Mouse (Mus musculus) E14TG2a.4 (cell line): ENCODE results near the gene Zcwpw1.

Experiments used
- H3K27me3 ChIP-seq: 2 replicates; pipeline ENCODE4 v1.6.1; 2014; ENCODE audit warnings: low read length, control low read depth; ENCODE audit not compliant: insufficient read depth
- H3K36me3 ChIP-seq: 2 replicates; pipeline ENCODE4 v1.6.1; 2014; ENCODE audit warnings: low read length, control low read depth; ENCODE audit not compliant: insufficient read depth
- H3K4me1 ChIP-seq: replicated peaks from 2 replicates; pipeline ENCODE4 v1.6.1; 2014; ENCODE audit warnings: low read depth, low read length, control low read depth
- H3K4me3 ChIP-seq: replicated peaks from 2 replicates; pipeline ENCODE4 v1.5.1; 2014; ENCODE audit warnings: mild to moderate bottlenecking, low read length
- H3K9me3 ChIP-seq: 2 replicates; pipeline ENCODE4 v1.6.1; 2014; ENCODE audit warnings: low read length, control low read depth
- CTCF ChIP-seq: conservative IDR thresholded peaks from 2 replicates; pipeline ENCODE4 v1.5.1; 2014; ENCODE audit warnings: low read length
- NANOG ChIP-seq: IDR thresholded peaks from 2 replicates; pipeline ENCODE4 v1.6.1; 2014; ENCODE audit warnings: borderline replicate concordance, low read length, mixed read lengths
- POU5F1 ChIP-seq: IDR thresholded peaks from 2 replicates; pipeline ENCODE4 v1.6.1; 2014; ENCODE audit warnings: low read length, borderline replicate concordance

Gene Zcwpw1

GRCm38 (mm10) chr5:137787151-137787928 is at the start of gene Zcwpw1, which contains the start of gene Mepce:
Zcwpw1 (plus strand) TSS chr5:137787798.
Mepce (minus strand) TSS chr5:137787655.
- H3K4me1 ChIP-seq, result peaks cover 41% of the 10 kb centered on the region
- H3K9me3 ChIP-seq, result no peaks in the 10 kb centered on the region
- peaks cover 7% of the 10 kb centered on the region for H3K27me3 ChIP-seq
- peak within 1 kb of the TSS; percentile 94 for H3K4me3 ChIP-seq
- peaks cover 30% of the 10 kb centered on the region for H3K36me3 ChIP-seq
- no peak for TF ChIP-seq CTCF
- TF ChIP-seq POU5F1, result peak; percentile 27; the same call in 1 of the 2 replicates
- 0 out of 2 replicates have a peak, but pooled peaks have one; percentile 9 for TF ChIP-seq NANOG

DNA sequence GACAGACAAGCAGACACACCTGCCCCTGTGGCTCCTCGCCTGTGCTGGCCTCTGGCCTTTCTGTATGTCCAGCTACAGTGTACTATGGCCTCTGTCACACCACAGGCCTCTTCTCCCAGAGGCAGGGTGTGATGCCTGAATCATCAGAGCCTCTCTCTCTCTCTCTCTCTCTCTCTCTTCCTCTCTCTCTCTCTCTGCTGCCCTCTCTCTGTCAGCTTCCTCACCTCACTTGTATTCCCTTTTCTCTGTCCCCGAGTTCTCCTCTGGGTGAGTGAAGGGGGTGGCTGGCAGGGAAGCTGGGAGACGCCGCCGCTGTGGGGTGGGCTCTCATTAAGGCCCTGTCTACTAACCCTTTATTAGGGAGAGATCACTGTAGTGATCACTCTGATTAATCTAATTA is 49.1 kb upstream of the Zcwpw1 start:
- TF ChIP-seq POU5F1 (no peak), CTCF (no peak), NANOG (no peak)

DNA sequence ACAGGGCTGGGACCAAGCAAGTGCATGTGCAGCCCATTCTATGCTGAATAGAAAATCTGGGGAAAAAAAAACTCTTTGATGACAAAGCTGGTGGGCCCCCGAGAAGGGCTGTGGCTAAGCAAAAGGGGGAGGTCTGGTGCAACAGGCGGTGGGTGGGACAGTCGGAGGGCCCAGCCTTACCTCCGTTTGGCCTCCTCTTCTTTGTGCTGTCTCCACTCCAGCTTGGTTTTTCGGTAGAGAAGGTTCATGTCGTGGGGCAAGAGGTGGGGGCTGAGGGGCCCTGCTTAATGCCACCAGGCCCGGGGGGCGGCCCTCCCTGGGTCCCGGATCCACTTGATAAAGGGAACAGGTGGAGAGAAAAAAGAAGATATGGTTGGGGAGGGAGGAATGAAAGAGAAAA is 48.1 kb upstream of the Zcwpw1 start:
- Histone ChIP-seq H3K27me3 (no peaks in the 10 kb centered on the region), H3K36me3 (peaks cover 22% of the 10 kb centered on the region), H3K9me3 (no peaks in the 10 kb centered on the region), H3K4me1 (peaks cover 72% of the 10 kb centered on the region), H3K4me3 (no peak overlapping the region)
- TF ChIP-seq NANOG, result no peak
- no peak for TF ChIP-seq POU5F1
- no peak for TF ChIP-seq CTCF

More for the DNA sequence above, 49.1 kb upstream of the Zcwpw1 start:
- Histone ChIP-seq H3K36me3 (peaks cover 25% of the 10 kb centered on the region), H3K4me3 (no peak overlapping the region), H3K9me3 (no peaks in the 10 kb centered on the region), H3K4me1 (peaks cover 77% of the 10 kb centered on the region), H3K27me3 (no peaks in the 10 kb centered on the region)

DNA sequence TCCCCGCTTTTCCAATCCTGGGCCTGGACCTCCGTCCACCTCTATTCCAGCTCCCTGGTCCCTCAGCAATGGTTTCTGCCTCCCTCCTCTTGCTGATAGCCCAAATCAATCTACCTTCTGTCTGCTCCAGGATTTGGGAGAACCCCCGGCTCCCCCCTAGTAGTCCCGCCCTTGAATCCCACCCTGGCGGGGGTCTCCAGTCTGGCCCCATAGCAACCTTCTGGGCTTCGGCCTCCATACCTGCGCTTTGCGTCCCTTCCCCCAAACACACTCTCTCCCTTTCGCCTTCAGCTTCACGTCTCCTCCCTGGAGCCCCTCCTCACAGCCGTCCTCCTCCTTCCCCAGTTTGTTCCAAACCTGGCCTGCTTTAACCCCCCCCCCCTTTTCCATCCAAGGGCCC is 47.1 kb upstream of the Zcwpw1 start:
- Histone ChIP-seq H3K9me3 (no peaks in the 10 kb centered on the region), H3K27me3 (no peaks in the 10 kb centered on the region), H3K4me1 (peaks cover 72% of the 10 kb centered on the region), H3K36me3 (peaks cover 13% of the 10 kb centered on the region), H3K4me3 (peak overlapping the region; percentile 84)
- TF ChIP-seq CTCF (no peak), NANOG (no peak)

- peak within 1 kb of the TSS; percentile 84 for H3K4me3 ChIP-seq
- H3K4me1 ChIP-seq, result peaks cover 64% of the 10 kb centered on the region
- TF ChIP-seq CTCF (peak; percentile 32; the same call in 1 of the 2 replicates), NANOG (no peak)
- no peaks in the 10 kb centered on the region for H3K9me3 ChIP-seq
- H3K27me3 ChIP-seq, result no peaks in the 10 kb centered on the region
- H3K36me3 ChIP-seq, result peaks cover 6% of the 10 kb centered on the region
These were observed 46.3 kb upstream of the Zcwpw1 start, which contains the start of gene Nyap1 for GRCm38 (mm10) chr5:137741023-137741931. Nyap1 (minus strand) TSS chr5:137741607.

GRCm38 (mm10) chr5:137742048-137742447 is 45.5 kb upstream of the Zcwpw1 start:
- Histone ChIP-seq H3K4me1 (peaks cover 71% of the 10 kb centered on the region), H3K4me3 (peak overlapping the region; percentile 84; the same call in 1 of the 2 replicates), H3K27me3 (peaks cover under 1% of the 10 kb centered on the region; the same call in 1 of the 2 replicates), H3K36me3 (peaks cover 6% of the 10 kb centered on the region), H3K9me3 (no peaks in the 10 kb centered on the region)
- TF ChIP-seq POU5F1, result no peak
- no peak for TF ChIP-seq CTCF
- no peak for TF ChIP-seq NANOG

DNA sequence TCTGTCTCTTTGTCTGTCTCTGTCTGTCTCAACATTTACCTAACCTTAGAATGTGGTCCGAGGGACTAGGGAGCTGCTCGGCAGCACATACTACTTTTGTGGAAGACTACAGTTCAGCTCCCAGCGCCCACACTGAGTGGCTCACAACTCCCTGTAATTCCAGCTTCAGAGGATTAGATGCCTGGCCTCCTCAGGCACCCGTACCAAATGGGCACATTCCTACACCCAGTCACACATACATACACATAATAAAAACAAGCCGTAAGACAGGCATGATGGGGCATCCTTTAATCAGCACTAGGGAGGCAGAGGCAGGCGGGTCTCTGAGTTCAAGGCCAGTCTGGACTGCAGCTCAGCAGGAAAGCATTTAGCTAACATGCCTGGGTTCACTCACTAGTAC is 44.8 kb upstream of the Zcwpw1 start:
- Histone ChIP-seq H3K9me3 (no peaks in the 10 kb centered on the region), H3K27me3 (peaks cover 3% of the 10 kb centered on the region; the same call in 1 of the 2 replicates), H3K4me3 (no peak overlapping the region), H3K36me3 (peaks cover 3% of the 10 kb centered on the region), H3K4me1 (peaks cover 76% of the 10 kb centered on the region)
- TF ChIP-seq POU5F1 (no peak), CTCF (no peak), NANOG (no peak)

DNA sequence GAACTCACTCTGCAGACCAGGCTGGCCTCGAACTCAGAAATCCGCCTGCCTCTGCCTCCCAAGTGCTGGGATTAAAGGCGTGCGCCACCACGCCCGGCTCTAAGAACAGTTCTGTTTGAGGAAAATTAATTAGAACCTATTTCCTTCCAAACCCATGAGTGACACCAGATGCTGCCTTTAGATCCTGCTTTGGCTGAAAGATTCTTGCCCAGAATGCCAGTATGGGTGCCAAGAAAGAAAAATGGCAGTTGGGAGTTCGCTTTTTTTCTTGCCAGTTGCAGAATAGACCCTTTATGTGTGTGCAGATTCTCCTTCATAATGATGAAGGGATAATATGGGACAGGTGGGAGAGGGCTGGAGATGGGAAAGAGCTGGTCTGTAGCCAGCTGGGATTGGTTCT is 43.4 kb upstream of the Zcwpw1 start:
- no peaks in the 10 kb centered on the region for H3K36me3 ChIP-seq
- peaks cover 3% of the 10 kb centered on the region; the same call in 1 of the 2 replicates for H3K27me3 ChIP-seq
- no peaks in the 10 kb centered on the region for H3K9me3 ChIP-seq
- H3K4me1 ChIP-seq, result peaks cover 76% of the 10 kb centered on the region
- H3K4me3 ChIP-seq, result no peak overlapping the region
- TF ChIP-seq NANOG (no peak), POU5F1 (no peak), CTCF (no peak)
